Mouse (Mus musculus) cerebellum, adult 8-10 months (tissue): ENCODE measurements around the gene Vmn2r2.

ENCODE experiments used
- DNase-seq: peaks from one replicate; pipeline ENCODE4 v3.0.0; 2022

Vmn2r2 gene

GRCm38 (mm10) chr3:64141878-64142508 lies at the start of gene Vmn2r2:
Gene Vmn2r2 (minus strand): TSS chr3:64141928.
- no peak for DNase-seq

- no peak for DNase-seq
Observed at GRCm38 (mm10) chr3:64113352-64114046, 28.2 kb downstream of the Vmn2r2 start.

- DNase-seq = no peak
Observed at GRCm38 (mm10) chr3:64112707-64113106, 29.0 kb downstream of the Vmn2r2 start.

GRCm38 (mm10) chr3:64081247-64081646 lies 60.5 kb downstream of the Vmn2r2 start, which contains the start of gene Vmn2r1:
Gene Vmn2r1 (plus strand): TSS chr3:64081547.
- no peak for DNase-seq
